In the genomic region with DNA sequence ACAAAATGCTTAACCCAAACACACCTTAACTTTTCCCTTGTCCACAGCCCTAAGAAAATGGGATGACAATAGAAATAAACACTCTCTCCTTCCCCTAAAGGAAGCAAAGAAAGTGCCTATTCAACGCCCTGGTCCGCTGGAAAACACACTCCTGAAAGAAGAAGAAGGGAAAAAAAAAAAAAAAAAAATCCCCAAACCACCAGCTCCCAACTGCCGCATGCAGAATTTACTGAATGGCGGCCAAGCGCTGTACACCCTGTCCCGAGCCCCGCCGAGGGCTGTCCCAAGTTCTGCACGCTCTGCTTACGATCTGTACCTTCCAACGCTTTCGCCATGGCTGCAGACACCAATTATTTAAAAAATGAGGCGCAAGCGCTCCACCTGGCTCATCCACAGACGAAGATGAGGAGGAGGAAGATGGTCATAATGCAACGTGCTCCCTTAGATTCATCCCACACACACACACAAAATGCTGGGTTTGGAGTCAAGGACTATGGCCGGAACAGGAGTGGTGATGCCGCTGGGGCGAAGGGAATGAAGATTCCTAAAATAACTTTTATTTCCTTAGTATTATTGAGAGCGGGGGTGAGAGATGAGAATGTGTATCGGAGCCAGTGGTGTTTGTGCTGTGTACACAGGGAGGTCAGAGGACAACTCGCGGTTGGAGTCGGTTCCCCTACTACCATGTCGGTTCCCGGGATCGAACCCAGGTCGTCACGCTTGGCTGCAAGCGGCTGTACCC, we compare ENCODE assay signal across 9 mouse cellular contexts. TPM values are rescaled to one million over a fixed set of nuclear protein-coding genes. Genes with fewer than 3 reads are reported as not detected.
DNase-seq lines count a peak whose midpoint lies in the region; ATAC-seq and TF ChIP-seq lines count a peak whose summit lies in the region.
"Had no signal": no experiment of that assay in that cellular context is flagged by ENCODE, and none has a peak within 500 bp of the region (broad histone marks: within the 10 kb centered on the region; RNA-seq: fewer than 3 reads in every experiment).

No protein-coding gene starts in this region.

- TF ChIP-seq POLR2A in spleen, adult 2 months (IDR thresholded peaks at IDR 0.05; ENCODE audit: low read depth, low read length): no peak

- peak overlapping the region; percentile 85 for H3K9ac ChIP-seq in kidney, embryonic 14.5 days (ENCODE audit: low read depth, low read length)
- peak overlapping the region; percentile 70 for H3K9ac ChIP-seq in liver, embryonic 14.5 days (replicated peaks)

- no peak for TF ChIP-seq EP300 in liver, embryonic 14.5 days (IDR thresholded peaks at IDR 0.05; ENCODE audit: low read depth)

- H3K4me1 ChIP-seq in spleen, adult 2 months (ENCODE audit: control insufficient read depth, insufficient read depth, insufficient read length): peaks cover 8% of the 10 kb centered on the region; the same call in 1 of the 2 replicates
- 0 out of 2 replicates have a peak, but pooled peaks cover 6% of the 10 kb centered on the region for H3K4me1 ChIP-seq in kidney, embryonic 14.5 days (ENCODE audit: control insufficient read depth, insufficient read depth, low read length)
- peaks cover 0 to 8% of the 10 kb centered on the region in 2 experiments; a peak in 3 of 4 replicates for H3K4me1 ChIP-seq in liver, embryonic 14.5 days (replicated peaks; ENCODE audit: control insufficient read depth in 2 of 2, insufficient read depth in 2 of 2, low read length in 1 of 2)

- H3K4me2 ChIP-seq in kidney, embryonic 14.5 days (replicated peaks; ENCODE audit: low read depth, low read length): peak overlapping the region; percentile 48
- peak overlapping the region; percentile 86 for H3K4me2 ChIP-seq in liver, embryonic 14.5 days (ENCODE audit: low read depth)

- DNase-seq in spleen, adult 2 months (ENCODE audit: low read depth in 1 of 2, low spot score in 2 of 2): no peak
- no peak for DNase-seq in spleen, adult 18-20 months
- peak; percentile 68 to 78 for DNase-seq in cerebellum, postnatal 14 days
- DNase-seq in heart, adult 8-10 months (ENCODE audit: low spot score): peak; percentile 42
- DNase-seq in liver, embryonic 14.5 days (ENCODE audit: low read depth in 3 of 3, low spot score in 3 of 3): no peak
- peak; percentile 66 for DNase-seq in naive thymus-derived CD4-positive, alpha-beta T cell, adult 2 months (ENCODE audit: low read depth)

- no peak for TF ChIP-seq CTCF in spleen, adult 2 months (IDR thresholded peaks at IDR 0.05; ENCODE audit: extremely low read depth, insufficient read depth, insufficient read length, insufficient replicate concordance)
- TF ChIP-seq CTCF in liver, embryonic 14.5 days (IDR thresholded peaks at IDR 0.05; ENCODE audit: low read depth): 0 out of 2 replicates have a peak, but pooled peaks have one; percentile 1

- H3K27me3 ChIP-seq in spleen, adult 2 months (ENCODE audit: control insufficient read depth, insufficient read depth, low read length): no peaks in the 10 kb centered on the region
- H3K27me3 ChIP-seq in kidney, embryonic 14.5 days (ENCODE audit: control insufficient read depth, insufficient read depth, low read length): no peaks in the 10 kb centered on the region
- H3K27me3 ChIP-seq in liver, embryonic 14.5 days (ENCODE audit: control insufficient read depth, insufficient read depth, low read length): no peaks in the 10 kb centered on the region; the same call in 1 of the 2 replicates

- 3% methylated on average over 30 of the region's 30 CpGs for WGBS in spleen, adult 2 months
- WGBS in kidney, embryonic 14.5 days: 5% methylated on average over 30 of the region's 30 CpGs
- 5% methylated on average over 30 of the region's 30 CpGs for WGBS in liver, embryonic 14.5 days (ENCODE audit: insufficient replicate concordance)

- H3K4me3 ChIP-seq in spleen, adult 2 months (ENCODE audit: extremely low read depth, insufficient read depth, insufficient read length): peak overlapping the region; percentile 83
- H3K4me3 ChIP-seq in kidney, embryonic 14.5 days (ENCODE audit: low read length): peak overlapping the region; percentile 90
- peak overlapping the region; percentile 77 to 85 for H3K4me3 ChIP-seq in liver, embryonic 14.5 days (ENCODE audit: insufficient read depth in 1 of 2, low read depth in 2 of 2, low read length in 2 of 2)

- ATAC-seq in kidney, embryonic 14.5 days (ENCODE audit: low FRiP score, low TSS enrichment): no peak
- no peak for ATAC-seq in liver, embryonic 14.5 days (ENCODE audit: insufficient read depth)
- no peak for ATAC-seq in erythroid progenitor cell, adult 5-6 weeks (replicated peaks; ENCODE audit: low FRiP score, poor library complexity, severe bottlenecking)

- peak overlapping the region; percentile 84 for H3K27ac ChIP-seq in spleen, adult 2 months (ENCODE audit: insufficient read depth, low read length)
- no peak overlapping the region for H3K27ac ChIP-seq in kidney, embryonic 14.5 days (ENCODE audit: low read depth, low read length)
- H3K27ac ChIP-seq in liver, embryonic 14.5 days: no peak overlapping the region

- H3K9me3 ChIP-seq in kidney, embryonic 14.5 days (ENCODE audit: control insufficient read depth, low read length): no peaks in the 10 kb centered on the region
- no peaks in the 10 kb centered on the region for H3K9me3 ChIP-seq in liver, embryonic 14.5 days (ENCODE audit: control insufficient read depth, low read length)

- no peaks in the 10 kb centered on the region for H3K36me3 ChIP-seq in spleen, adult 2 months (ENCODE audit: control insufficient read depth, insufficient read depth, low read length)
- H3K36me3 ChIP-seq in kidney, embryonic 14.5 days (ENCODE audit: control insufficient read depth, insufficient read depth, low read length): no peaks in the 10 kb centered on the region
- H3K36me3 ChIP-seq in liver, embryonic 14.5 days (replicated peaks; ENCODE audit: control insufficient read depth, insufficient read depth, low read depth): no peaks in the 10 kb centered on the region

RNA-seq across cellular contexts. Expression of gene Fkbp5, which starts 32.5 kb away (rescaled TPM):
- 26.1 and 29.7 TPM in 2 replicates for polyA plus RNA-seq in spleen, adult 2 months (2012; rRNA removed)
- 10 to 100 TPM; 31.0 to 46.7 (median 38.3) TPM for total RNA-seq in heart, adult 8-10 months (2022)
- 10.0 and 14.0 TPM in 2 replicates for polyA plus RNA-seq in kidney, embryonic 14.5 days (2014; fragmentation: Nextera tagmentation; extraction: Ambion mirVana)
- 5.3 and 7.3 TPM in 2 replicates for polyA plus RNA-seq in liver, embryonic 14.5 days (2012; rRNA removed)
- 3.5 and 3.6 TPM in 2 replicates for polyA plus RNA-seq in liver, embryonic 14.5 days (2014; fragmentation: Nextera tagmentation; extraction: Ambion mirVana)
- 5.9 and 6.8 TPM in 2 replicates for total RNA-seq in erythroid progenitor cell, adult 5-6 weeks (2015; ENCODE audit: low replicate concordance)
- total RNA-seq in erythroid progenitor cell, adult 5-6 weeks (2017; ENCODE audit: low replicate concordance): 7.6 and 10.6 TPM in 2 replicates

RNA-seq across cellular contexts. Expression of gene Armc12, which starts 45.7 kb away (rescaled TPM):
- polyA plus RNA-seq in spleen, adult 2 months (2012; rRNA removed): 0.25 and 0.32 TPM in 2 replicates
- not detected for total RNA-seq in heart, adult 8-10 months (2022)
- not detected in 2 replicates for polyA plus RNA-seq in kidney, embryonic 14.5 days (2014; fragmentation: Nextera tagmentation; extraction: Ambion mirVana)
- polyA plus RNA-seq in liver, embryonic 14.5 days (2012; rRNA removed): 0.03 TPM in 1 of 2 replicates, not detected in the other
- polyA plus RNA-seq in liver, embryonic 14.5 days (2014; fragmentation: Nextera tagmentation; extraction: Ambion mirVana): not detected in 2 replicates
- total RNA-seq in erythroid progenitor cell, adult 5-6 weeks (2015; ENCODE audit: low replicate concordance): not detected in 2 replicates
- not detected in 2 replicates for total RNA-seq in erythroid progenitor cell, adult 5-6 weeks (2017; ENCODE audit: low replicate concordance)
- total RNA-seq: common myeloid progenitor, adult 5-6 weeks had no signal

Comparison
In these comparisons a context has a peak if more than half of its experiments do, and no peak if none do; other contexts are left out.
1. DNase-seq: peak in cerebellum, postnatal 14 days (2 of 2), heart, adult 8-10 months (single experiment) and naive thymus-derived CD4-positive, alpha-beta T cell, adult 2 months (single experiment); none in spleen, adult 2 months (0 of 2), spleen, adult 18-20 months (0 of 2) and liver, embryonic 14.5 days (0 of 3).
2. Peak in every context shown above with its lines, with median percentiles within 50 percentile points of each other: H3K4me3 ChIP-seq.